Mouse (Mus musculus) CD4-positive helper T cell, adult 2 months (primary cell): Measurements from ENCODE around the gene Prcd.
"Not testable (repeated sequence)": the region's sequence is repeated elsewhere in the genome, so short reads cannot be mapped to it uniquely, and the experiment has no call there.

Source experiments
- DNase-seq: peaks from one replicate; pipeline ENCODE4 v3.0.0-alpha.2; 2012; ENCODE audit warnings: low read depth, missing footprints, low spot score

Prcd gene

DNA sequence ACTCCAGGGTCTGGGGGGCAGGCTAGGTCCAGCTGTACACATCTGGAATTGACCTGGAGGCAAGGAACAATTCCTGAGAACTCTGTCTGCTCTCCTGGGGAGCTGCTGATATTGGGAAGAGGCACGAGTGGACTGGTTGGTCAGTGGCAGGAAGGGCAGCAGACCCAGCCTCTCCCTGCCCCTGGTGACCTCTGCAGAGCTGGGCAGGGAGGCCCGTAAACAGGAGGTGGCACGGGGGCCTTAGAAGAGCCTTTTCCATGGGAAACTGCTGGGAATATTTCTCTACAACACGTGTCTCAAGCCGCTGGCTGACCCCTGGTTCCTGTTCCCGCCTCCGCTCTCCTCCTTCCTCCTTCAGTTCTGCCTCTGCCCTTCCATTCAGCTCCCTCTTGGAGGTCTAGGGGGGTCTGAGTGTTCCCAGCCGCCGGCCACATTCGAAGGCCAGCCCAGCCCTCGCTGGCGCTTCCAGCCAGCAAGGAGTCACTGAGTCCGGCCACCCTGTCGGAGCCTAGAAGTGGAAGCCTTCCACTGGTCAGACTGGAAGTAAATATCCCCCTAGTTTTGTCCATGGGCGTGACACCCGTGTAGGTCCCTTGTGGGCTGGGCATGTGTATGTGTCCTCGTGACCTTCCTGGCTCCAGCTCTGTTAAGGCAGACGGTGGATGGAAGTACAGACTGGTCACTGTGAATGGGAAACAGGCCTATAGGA, 5.0 kb upstream of the Prcd start:
- no peak for DNase-seq

DNA sequence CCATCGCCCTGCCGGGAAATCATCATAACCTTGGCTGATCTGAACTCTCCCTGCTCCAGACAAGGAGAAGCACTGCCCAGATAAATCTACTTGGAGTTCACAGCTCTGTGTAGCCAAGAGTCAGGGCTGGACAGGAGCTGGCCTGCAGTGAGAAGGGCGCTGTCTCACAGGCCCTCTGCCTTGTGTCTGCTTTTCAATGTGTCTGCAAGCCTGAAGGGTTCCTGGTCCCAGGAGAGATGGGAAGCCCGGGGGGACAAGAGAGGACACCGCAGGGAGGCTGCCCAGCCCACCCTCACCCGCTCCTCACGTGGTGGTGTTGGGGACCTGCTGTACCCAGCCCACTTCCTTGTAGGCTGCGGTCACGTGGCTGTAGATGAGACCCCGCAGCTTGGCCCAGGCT, 4.4 kb upstream of the Prcd start:
- DNase-seq = no peak

GRCm38 (mm10) chr11:116649711-116650337, 3.5 kb upstream of the Prcd start:
- no peak for DNase-seq

DNA sequence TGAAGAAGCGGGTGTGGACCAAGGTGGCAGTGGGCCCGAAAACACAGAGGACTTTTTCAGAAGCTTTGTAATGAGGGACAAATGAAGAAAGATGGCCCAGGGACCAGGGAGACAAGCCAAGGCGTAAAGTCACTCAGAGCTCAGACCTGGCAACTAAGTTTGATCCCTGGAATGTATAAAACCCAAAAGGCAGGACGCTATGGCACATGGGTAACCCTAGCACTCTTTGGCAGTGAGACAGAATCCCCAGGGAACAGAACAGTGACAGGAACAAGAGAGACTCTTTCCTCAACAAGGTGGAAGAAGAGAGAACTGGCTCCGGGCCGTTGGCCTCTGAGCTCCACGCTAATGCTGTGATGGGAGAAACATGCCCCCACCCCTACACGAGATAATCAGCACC, 2.5 kb upstream of the Prcd start:
- DNase-seq = no peak

DNA sequence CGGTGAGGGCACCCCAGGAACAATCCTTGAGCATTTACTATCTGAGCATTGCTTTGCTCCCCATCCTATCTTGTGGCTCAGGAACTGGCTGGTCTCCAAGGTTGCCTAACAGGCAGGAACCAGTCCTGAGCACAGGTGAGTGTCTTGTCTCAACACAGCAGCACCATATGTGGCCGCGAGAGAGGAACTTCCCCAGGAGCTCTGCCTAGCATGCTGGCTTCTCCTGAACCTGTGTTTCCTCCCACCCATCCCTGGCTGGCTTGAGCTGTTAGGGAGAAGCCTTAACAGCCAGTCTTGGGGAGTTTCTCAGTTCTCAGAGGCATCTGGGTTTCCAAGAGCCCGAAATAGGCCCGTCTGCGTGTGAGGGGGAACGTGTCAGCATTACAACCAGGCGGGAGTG, 2.0 kb upstream of the Prcd start:
- DNase-seq = no peak

DNA sequence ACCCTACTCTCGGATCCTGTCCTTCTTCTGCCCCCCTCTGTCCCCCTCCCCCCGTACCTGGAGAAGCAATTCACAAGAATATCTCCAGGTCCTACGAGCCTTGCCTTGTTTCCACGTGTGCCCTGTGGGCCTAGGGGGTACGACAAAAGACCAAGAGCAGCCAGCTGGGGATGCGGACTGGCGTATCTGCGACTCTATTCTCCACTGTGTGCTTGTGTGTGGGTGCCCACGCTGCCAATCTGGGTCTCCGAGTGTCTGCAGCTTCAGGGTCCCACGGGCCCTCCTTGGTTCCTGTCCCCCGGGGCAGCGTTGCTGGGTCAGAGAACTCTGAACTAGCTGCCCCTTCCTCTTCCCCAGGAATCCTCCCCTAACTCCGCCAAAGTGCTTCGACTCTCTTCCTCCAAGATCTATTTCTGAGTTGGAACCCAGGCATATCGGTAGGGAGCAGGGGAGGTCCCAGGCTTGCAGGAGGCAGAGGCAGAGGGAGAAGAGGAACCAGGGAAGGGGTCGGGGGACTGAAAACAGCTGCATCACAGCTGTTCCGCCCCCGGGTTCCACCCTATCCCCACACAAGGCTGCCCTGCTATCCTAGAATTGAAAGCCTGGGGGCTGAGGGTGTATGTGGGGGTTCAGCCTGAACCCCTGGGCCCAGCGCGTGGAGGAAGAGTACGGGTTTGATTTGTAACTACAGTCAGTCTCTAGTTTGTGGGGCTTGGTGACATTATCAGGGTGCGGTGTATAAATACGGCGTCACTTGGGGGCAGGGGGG, 820 bp upstream of the Prcd start:
- no peak for DNase-seq

- DNase-seq = no peak
Measured at GRCm38 (mm10) chr11:116653709-116654221, 431 bp downstream of the Prcd start.

DNA sequence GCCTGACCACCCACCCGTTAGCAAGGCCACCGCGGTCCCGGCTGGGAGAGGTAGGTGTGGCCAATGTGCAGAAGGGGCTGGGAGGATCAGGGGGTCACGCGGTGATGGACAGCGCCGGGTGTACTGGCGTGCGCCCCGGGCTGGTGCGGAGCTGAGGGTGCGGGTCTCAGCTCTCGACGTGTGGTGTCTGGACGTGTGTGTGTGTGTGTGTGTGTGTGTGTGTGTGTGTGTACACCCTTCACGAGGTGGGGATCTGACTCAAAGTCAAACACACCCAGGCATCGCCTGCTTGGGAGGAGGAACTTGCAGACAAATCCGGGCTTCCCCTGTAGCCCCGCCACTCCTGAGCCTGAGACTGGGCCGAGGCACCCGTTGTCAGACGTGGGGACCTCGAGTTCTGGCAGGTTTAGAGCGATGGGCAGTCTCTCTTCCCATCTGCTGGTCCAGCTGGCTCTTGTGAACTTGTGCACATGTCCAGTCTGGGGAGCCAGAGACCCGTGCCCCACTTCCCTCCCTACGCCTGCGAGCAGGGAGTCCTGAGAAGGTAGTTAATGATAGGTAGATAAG, 1.0 kb downstream of the Prcd start, which contains the start of gene Cygb:
Gene Cygb, minus strand, starts transcription at position 59 of the 567 bp plus-strand sequence.
- DNase-seq = no peak

- DNase-seq = no peak
Measured at GRCm38 (mm10) chr11:116656348-116657191, 3.2 kb downstream of the Prcd start.

DNA sequence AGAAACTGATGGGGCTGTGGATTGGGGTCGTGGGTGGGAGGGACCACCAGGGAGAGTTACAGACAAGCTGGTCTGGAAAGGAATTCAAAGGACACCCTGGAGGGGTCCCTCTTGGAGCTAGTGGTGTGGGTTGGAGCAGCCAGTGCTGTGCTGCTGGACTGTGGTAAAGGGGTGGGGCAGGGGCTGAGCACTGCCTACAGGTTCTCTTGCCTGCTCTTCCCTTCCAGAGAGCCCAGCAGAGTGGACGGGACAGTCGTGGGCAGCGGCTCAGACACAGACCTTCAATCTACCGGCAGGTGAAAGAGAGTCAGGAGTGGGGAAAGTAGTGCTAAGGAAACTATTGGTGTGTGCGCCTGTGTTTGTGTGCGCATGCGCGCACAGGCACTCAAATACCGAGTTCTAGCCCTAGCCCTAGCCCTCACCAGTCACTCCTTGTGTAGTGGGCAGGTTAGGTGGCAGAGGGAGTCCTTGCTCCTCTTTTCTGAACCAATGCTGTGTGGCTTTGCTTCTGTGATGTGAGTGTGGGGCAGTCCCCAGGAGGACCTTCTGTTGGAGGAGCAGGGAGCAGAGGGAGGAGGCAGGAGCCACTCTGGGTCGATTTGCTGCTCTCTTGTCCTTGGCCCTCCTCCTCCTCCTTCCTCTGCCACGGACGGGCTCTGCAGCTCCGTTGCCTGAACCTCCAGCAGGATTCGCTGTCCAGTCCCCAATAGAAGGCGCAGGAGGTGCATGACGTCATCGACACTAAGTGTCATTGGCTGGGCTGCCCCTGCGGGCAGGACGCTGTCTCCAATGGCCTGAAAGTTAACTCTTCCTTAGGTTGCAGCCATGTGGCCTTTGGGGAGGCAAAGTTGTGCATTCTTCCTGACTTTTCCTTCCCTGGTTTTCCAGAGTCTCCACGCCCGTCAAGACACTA, 4.2 kb downstream of the Prcd start:
- DNase-seq = peak; percentile 49

- DNase-seq = no peak
Measured at GRCm38 (mm10) chr11:116658238-116658637, 4.9 kb downstream of the Prcd start.

GRCm38 (mm10) chr11:116659027-116659621, 5.8 kb downstream of the Prcd start:
- DNase-seq = no peak

GRCm38 (mm10) chr11:116660181-116660580, 6.8 kb downstream of the Prcd start:
- no peak for DNase-seq

GRCm38 (mm10) chr11:116661291-116661947, 8.1 kb downstream of the Prcd start:
- DNase-seq = no peak

GRCm38 (mm10) chr11:116661948-116662377, 8.6 kb downstream of the Prcd start:
- no peak for DNase-seq

DNA sequence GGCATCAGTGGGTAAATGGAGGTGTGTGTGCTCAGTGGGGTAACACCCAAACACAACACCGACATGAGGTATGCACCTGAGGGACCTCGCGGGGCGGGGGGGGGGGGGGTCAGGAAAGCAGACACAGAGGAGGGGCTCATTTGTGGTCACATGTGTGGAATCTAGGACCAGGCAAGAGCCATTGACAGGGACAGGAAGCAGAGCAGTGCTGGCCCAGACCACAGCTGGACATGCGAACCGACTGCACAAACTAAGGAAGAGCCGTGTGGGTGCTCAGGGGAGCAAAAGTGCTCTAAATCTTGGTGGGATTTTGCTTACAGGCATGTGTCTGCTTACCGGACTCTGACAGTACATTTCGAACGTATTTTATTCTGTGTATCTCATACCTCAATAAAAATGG, 12.0 kb downstream of the Prcd start:
- DNase-seq = no peak

DNA sequence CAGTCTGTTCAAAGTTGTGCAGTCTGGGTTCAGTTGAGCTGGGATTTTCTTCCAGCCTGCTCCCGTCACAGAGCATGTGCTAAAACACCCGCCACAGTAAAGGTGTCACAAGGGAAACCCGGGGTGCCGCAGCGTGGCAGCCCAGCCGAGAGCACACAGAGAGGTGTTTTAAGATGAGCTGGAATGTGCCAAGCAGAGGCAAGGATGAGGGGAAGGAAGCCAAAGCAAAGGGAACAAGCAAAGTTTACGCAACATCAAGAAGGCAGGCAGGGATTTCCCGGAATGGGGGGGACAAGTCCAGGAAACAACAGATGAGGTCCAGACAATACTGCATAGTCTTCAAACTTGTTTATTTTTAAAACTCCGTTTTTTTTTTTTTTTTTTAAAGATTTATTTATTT, 13.2 kb downstream of the Prcd start:
- no peak for DNase-seq

- not testable (repeated sequence) for DNase-seq
Measured at GRCm38 (mm10) chr11:116667012-116667411, 13.7 kb downstream of the Prcd start.

DNA sequence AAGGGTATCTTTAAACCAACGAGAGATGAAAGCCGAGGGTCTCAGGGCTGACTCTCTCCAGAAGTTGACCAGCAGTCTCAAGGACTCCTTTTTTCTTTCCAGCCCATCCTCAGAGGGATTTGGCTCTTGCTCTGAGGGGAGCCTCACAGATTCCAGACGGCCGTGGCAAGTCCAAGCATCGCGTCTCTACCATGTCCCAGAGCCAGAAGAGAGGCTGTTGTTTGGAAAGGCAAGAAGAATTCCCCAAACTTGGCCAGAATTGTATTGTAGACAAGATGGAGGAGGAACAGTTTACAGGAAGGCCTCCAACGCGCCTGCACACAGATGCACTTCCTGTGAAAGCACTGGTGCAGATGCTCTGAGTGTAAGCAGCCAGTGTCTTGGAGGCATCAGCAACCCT, 14.6 kb downstream of the Prcd start:
- DNase-seq = no peak
